In the genomic region with DNA sequence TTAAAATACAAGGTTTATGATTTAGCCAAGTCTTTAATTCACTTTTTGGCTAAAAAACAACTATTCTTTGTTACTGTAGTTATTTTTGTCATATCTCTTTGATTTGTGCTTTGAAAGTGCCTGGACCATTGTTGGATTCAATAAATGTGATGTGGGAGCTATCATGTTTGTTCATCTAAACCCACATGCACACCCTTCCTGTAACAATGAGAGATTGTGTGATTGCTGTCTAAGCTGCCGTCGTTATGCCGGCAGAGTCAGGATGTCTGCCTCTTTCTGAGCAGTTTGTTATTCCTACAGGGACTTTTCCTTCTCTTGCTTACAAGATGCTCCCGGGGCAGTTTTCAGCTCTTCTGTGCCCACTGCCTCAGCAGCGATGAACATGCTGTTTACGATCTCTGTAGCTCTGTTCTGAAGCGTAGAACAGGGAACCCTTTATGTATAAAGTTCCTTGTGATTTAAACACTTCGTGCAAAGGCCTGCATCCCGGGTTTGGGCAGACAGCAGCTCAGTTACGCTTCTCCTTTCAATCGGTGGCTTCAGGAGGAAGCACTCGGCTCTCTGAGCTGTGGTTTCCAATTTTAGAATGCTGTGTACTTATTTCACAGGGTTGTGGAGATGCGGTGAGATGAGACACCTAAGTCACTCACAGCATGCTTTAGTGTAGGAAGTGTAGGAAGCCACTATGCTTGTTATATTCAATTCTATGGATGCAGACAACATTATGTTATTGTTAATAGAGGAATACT, we compare ENCODE assay signal across 9 mouse cellular contexts.
DNase-seq lines count a peak whose midpoint lies in the region; ATAC-seq and TF ChIP-seq lines count a peak whose summit lies in the region.
"Had no signal": no experiment of that assay in that cellular context is flagged by ENCODE, and none has a peak within 500 bp of the region (broad histone marks: within the 10 kb centered on the region; RNA-seq: fewer than 3 reads in every experiment).

No protein-coding gene starts in this region.

- H3K9ac ChIP-seq in embryonic facial prominence, embryonic 14.5 days (ENCODE audit: low read depth, low read length): no peak overlapping the region

- H3K36me3 ChIP-seq in kidney, adult 2 months (ENCODE audit: control insufficient read depth, insufficient read depth, low read length): no peaks in the 10 kb centered on the region
- no peaks in the 10 kb centered on the region for H3K36me3 ChIP-seq in embryonic facial prominence, embryonic 14.5 days (ENCODE audit: control insufficient read depth, insufficient read depth, low read length)
- H3K36me3 ChIP-seq: forebrain, embryonic 10.5 days had no signal

- H3K4me2 ChIP-seq in embryonic facial prominence, embryonic 14.5 days (ENCODE audit: low read depth, low read length): 0 out of 2 replicates have a peak overlapping the region, but pooled peaks have one; percentile 28

- no peak overlapping the region for H3K4me3 ChIP-seq in kidney, adult 2 months (ENCODE audit: insufficient read depth, low read depth, low read length)
- no peak overlapping the region for H3K4me3 ChIP-seq in embryonic facial prominence, embryonic 14.5 days (ENCODE audit: low read depth, low read length)
- H3K4me3 ChIP-seq: forebrain, embryonic 10.5 days had no signal

- no peak overlapping the region; the same call in 1 of the 2 replicates for H3K27ac ChIP-seq in kidney, adult 2 months (ENCODE audit: insufficient read depth, low read depth, low read length)
- peak overlapping the region; percentile 52 for H3K27ac ChIP-seq in embryonic facial prominence, embryonic 14.5 days (replicated peaks; ENCODE audit: low read depth, low read length)
- H3K27ac ChIP-seq: forebrain, embryonic 10.5 days had no signal

- no peak for ATAC-seq in embryonic facial prominence, embryonic 14.5 days (ENCODE audit: low read depth)

- DNase-seq in kidney, adult 2 months: peak; percentile 8
- DNase-seq in kidney, postnatal 14 days: no peak
- DNase-seq in spleen, postnatal 36 days (ENCODE audit: low spot score in 2 of 2): peak; percentile 69 to 72
- no peak for DNase-seq in spleen, adult 12 weeks (ENCODE audit: low spot score)
- DNase-seq in embryonic facial prominence, embryonic 14.5 days (ENCODE audit: low spot score): peak; percentile 22
- DNase-seq in thymus, postnatal 25 days: peak; percentile 23
- DNase-seq in embryo, embryonic 9.5 days (ENCODE audit: extremely low spot score): no peak
- no peak for DNase-seq in frontal cortex, postnatal 10 days (ENCODE audit: low spot score in 2 of 2)

- no peaks in the 10 kb centered on the region for H3K9me3 ChIP-seq in embryonic facial prominence, embryonic 14.5 days (ENCODE audit: control insufficient read depth, low read length)
- H3K9me3 ChIP-seq: forebrain, embryonic 10.5 days had no signal

- H3K4me1 ChIP-seq in kidney, adult 2 months (ENCODE audit: control insufficient read depth, insufficient read depth, low read length): no peaks in the 10 kb centered on the region
- 0 out of 2 replicates have a peak, but pooled peaks cover 2% of the 10 kb centered on the region for H3K4me1 ChIP-seq in embryonic facial prominence, embryonic 14.5 days (ENCODE audit: control insufficient read depth, insufficient read depth, low read length)
- H3K4me1 ChIP-seq: forebrain, embryonic 10.5 days had no signal

- WGBS in kidney, adult 2 months: 29% methylated on average over 13 of the region's 13 CpGs
- 30% methylated on average over 13 of the region's 13 CpGs for WGBS in embryonic facial prominence, embryonic 14.5 days

- H3K27me3 ChIP-seq in kidney, adult 2 months (replicated peaks; ENCODE audit: control insufficient read depth, insufficient read depth, low read length): no peaks in the 10 kb centered on the region
- no peaks in the 10 kb centered on the region for H3K27me3 ChIP-seq in embryonic facial prominence, embryonic 14.5 days (replicated peaks; ENCODE audit: control insufficient read depth, insufficient read depth, low read length)

- TF ChIP-seq CTCF in kidney, adult 2 months (conservative IDR thresholded peaks at IDR 0.05; ENCODE audit: insufficient read depth, insufficient read length, low read depth, low read length): no peak

- TF ChIP-seq POLR2A in kidney, adult 2 months (IDR thresholded peaks at IDR 0.05; ENCODE audit: low read depth, low read length): no peak

Comparison
In these comparisons a context has a peak if more than half of its experiments do, and no peak if none do; other contexts are left out.
1. DNase-seq: peak in kidney, adult 2 months (single experiment), spleen, postnatal 36 days (2 of 2), embryonic facial prominence, embryonic 14.5 days (single experiment) and thymus, postnatal 25 days (single experiment); none in kidney, postnatal 14 days (single experiment), spleen, adult 12 weeks (single experiment), embryo, embryonic 9.5 days (single experiment) and frontal cortex, postnatal 10 days (0 of 2).